Mouse (Mus musculus): ENCODE measurements around the gene Nars2.

DNA sequence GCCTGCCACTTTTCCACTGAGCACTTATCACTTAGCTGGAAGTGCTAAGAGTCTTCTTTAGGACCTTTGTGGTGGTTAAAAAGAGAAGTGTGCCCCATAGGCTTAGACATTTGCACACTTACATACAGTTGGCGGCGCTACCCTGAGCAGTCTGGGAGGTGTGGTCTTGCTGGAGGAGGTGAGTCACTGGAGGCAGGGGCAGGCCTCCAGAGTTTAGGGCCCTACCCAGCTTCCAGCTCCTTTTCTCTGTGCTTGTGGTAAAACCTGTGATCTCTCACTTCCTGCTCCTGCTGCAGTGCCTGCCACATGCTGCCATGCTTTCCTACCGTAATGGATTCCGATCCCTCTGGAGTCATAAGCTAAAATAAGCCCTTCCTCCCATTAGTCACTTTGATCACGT, 24.6 kb downstream of the Nars2 start:
- TF ChIP-seq CTCF (IDR thresholded peaks at IDR 0.05; ENCODE audit: low read depth) (no peak), EP300 (IDR thresholded peaks at IDR 0.05; ENCODE audit: low read depth) (no peak)
